Mouse (Mus musculus) midbrain, postnatal 0 days (tissue): ENCODE measurements around the gene Sorl1. TPM values are rescaled to one million over a fixed set of nuclear protein-coding genes. Genes with fewer than 3 reads are reported as not detected.

ENCODE experiments used
- ATAC-seq: fragments of 200-750 bp; cut with Nextera tagmentation; 2 replicates; pipeline ENCODE4 v1.8.0; 2017; ENCODE audit warnings: moderate number of reproducible peaks, mild to moderate bottlenecking, moderate TSS enrichment, moderate library complexity; ENCODE audit not compliant: low FRiP score
- DNase-seq: peaks from one replicate; pipeline ENCODE4 v3.0.0-alpha.2; 2015; ENCODE audit warnings: low spot score
- H3K27ac ChIP-seq: fragments of 300-500 bp; sonication (generic); 2 replicates; pipeline ENCODE4 v1.5.1; 2014; ENCODE audit warnings: low read depth, mild to moderate bottlenecking, low read length, mixed read lengths
- H3K27me3 ChIP-seq: fragments of 300-500 bp; sonication (generic); 2 replicates; pipeline ENCODE4 v1.6.1; 2014; ENCODE audit warnings: low read length, control low read depth, mixed read lengths; ENCODE audit not compliant: insufficient read depth
- H3K36me3 ChIP-seq: fragments of 300-500 bp; sonication (generic); 2 replicates; pipeline ENCODE4 v1.6.1; 2014; ENCODE audit warnings: low read length, control low read depth, mixed read lengths; ENCODE audit not compliant: insufficient read depth
- H3K4me1 ChIP-seq: fragments of 300-500 bp; sonication (generic); 2 replicates; pipeline ENCODE4 v1.6.1; 2014; ENCODE audit warnings: mild to moderate bottlenecking, control low read depth, antibody characterized with exemption, low read length, mixed read lengths; ENCODE audit not compliant: insufficient read depth
- H3K4me2 ChIP-seq: fragments of 300-500 bp; sonication (generic); 2 replicates; pipeline ENCODE4 v1.6.1; 2014; ENCODE audit warnings: low read depth, mild to moderate bottlenecking, low read length, mixed read lengths; ENCODE audit not compliant: poor library complexity, severe bottlenecking
- H3K4me3 ChIP-seq: fragments of 300-500 bp; sonication (generic); 2 replicates; pipeline ENCODE4 v1.5.1; 2014; ENCODE audit warnings: low read depth, mild to moderate bottlenecking, low read length, moderate library complexity
- H3K9ac ChIP-seq: fragments of 300-500 bp; sonication (generic); replicated peaks from 2 replicates; pipeline ENCODE4 v1.6.1; 2014; ENCODE audit warnings: mild to moderate bottlenecking, low read length, moderate library complexity, mixed read lengths; ENCODE audit not compliant: poor library complexity, severe bottlenecking
- H3K9me3 ChIP-seq: fragments of 300-500 bp; sonication (generic); 2 replicates; pipeline ENCODE4 v1.6.1; 2016; ENCODE audit warnings: low read length, control low read depth
- CTCF ChIP-seq: IDR thresholded peaks from 2 replicates; pipeline ENCODE4 v1.5.1; 2016; ENCODE audit warnings: antibody characterized with exemption, mild to moderate bottlenecking
- WGBS: fragments of 180-500 bp; shearing (Covaris S2); extraction: QIAGEN DNeasy Blood & Tissue Kit; methylation state at CpG from one replicate; pipeline ENCODE4 v1.1.7; 2014; 5-methylcytosine and 5-hydroxymethylcytosine counted together
- polyA plus RNA-seq: library from polyadenylated mRNA; unstranded; fragments of >200 nt; fragmentation: Nextera tagmentation; extraction: Ambion mirVana; gene quantifications from 2 replicates; pipeline ENCODE4 v1.2.1, GENCODE M21; 2015
- total RNA-seq: library from RNA; depleted of rRNA; stranded (reverse); fragments of >200 nt; gene quantifications from 2 replicates; pipeline ENCODE4 v1.2.3, GENCODE M21; 2014

The Sorl1 gene
- total and polyA plus RNA-seq, 2 experiments from 2014 or later: 7.1 to 24.8 TPM

- Histone ChIP-seq H3K27me3 (no peaks in the 10 kb centered on the region), H3K27ac (no peak overlapping the region), H3K4me3 (no peak overlapping the region), H3K9ac (no peak overlapping the region), H3K36me3 (peaks cover 12% of the 10 kb centered on the region), H3K4me2 (no peak overlapping the region), H3K4me1 (peaks cover 5% of the 10 kb centered on the region; the same call in 1 of the 2 replicates), H3K9me3 (no peaks in the 10 kb centered on the region)
- WGBS: 90% methylated on average over 8 of the region's 8 CpGs
- ATAC-seq (no peak), DNase-seq (no peak)
- no peak for TF ChIP-seq CTCF
Measured at GRCm38 (mm10) chr9:42043934-42044333, 80.2 kb downstream of the Sorl1 start.

- no peak overlapping the region for H3K4me2 ChIP-seq
- no peak for ATAC-seq
- WGBS: 67% methylated on average over 18 of the region's 18 CpGs
- TF ChIP-seq CTCF: no peak
- H3K9ac ChIP-seq: no peak overlapping the region; the same call in 1 of the 2 replicates
- no peak overlapping the region for H3K27ac ChIP-seq
- peaks cover 12% of the 10 kb centered on the region for H3K36me3 ChIP-seq
- no peak overlapping the region for H3K4me3 ChIP-seq
- no peaks in the 10 kb centered on the region for H3K27me3 ChIP-seq
- DNase-seq: peak; percentile 43
- no peaks in the 10 kb centered on the region for H3K9me3 ChIP-seq
- H3K4me1 ChIP-seq: peaks cover 5% of the 10 kb centered on the region; the same call in 1 of the 2 replicates
Measured at GRCm38 (mm10) chr9:42039000-42039992, 84.8 kb downstream of the Sorl1 start.

GRCm38 (mm10) chr9:42036885-42037284 lies 87.2 kb downstream of the Sorl1 start:
- no peak for TF ChIP-seq CTCF
- no peak overlapping the region for H3K4me3 ChIP-seq
- H3K27me3 ChIP-seq: no peaks in the 10 kb centered on the region
- H3K9me3 ChIP-seq: no peaks in the 10 kb centered on the region
- no peak overlapping the region for H3K9ac ChIP-seq
- no peak overlapping the region for H3K27ac ChIP-seq
- peaks cover 5% of the 10 kb centered on the region; the same call in 1 of the 2 replicates for H3K4me1 ChIP-seq
- DNase-seq (no peak), ATAC-seq (no peak)
- no peak overlapping the region for H3K4me2 ChIP-seq
- 92% methylated on average over 11 of the region's 11 CpGs for WGBS
- H3K36me3 ChIP-seq: no peaks in the 10 kb centered on the region; the same call in 1 of the 2 replicates

- H3K9ac ChIP-seq: no peak overlapping the region
- no peak overlapping the region for H3K4me2 ChIP-seq
- H3K36me3 ChIP-seq: peaks cover 6% of the 10 kb centered on the region
- no peak overlapping the region for H3K27ac ChIP-seq
- H3K4me1 ChIP-seq: peaks cover 5% of the 10 kb centered on the region; the same call in 1 of the 2 replicates
- ATAC-seq (no peak), DNase-seq (no peak)
- no peak overlapping the region for H3K4me3 ChIP-seq
- WGBS: 75% methylated on average over 5 of the region's 5 CpGs
- TF ChIP-seq CTCF: no peak
- no peaks in the 10 kb centered on the region for H3K9me3 ChIP-seq
- H3K27me3 ChIP-seq: no peaks in the 10 kb centered on the region
Measured at GRCm38 (mm10) chr9:42035995-42036394, 88.1 kb downstream of the Sorl1 start.

GRCm38 (mm10) chr9:42035213-42035765 lies 88.8 kb downstream of the Sorl1 start:
- Histone ChIP-seq H3K9me3 (no peaks in the 10 kb centered on the region), H3K27ac (no peak overlapping the region), H3K4me1 (peaks cover 5% of the 10 kb centered on the region; the same call in 1 of the 2 replicates), H3K36me3 (peaks cover 12% of the 10 kb centered on the region; the same call in 1 of the 2 replicates), H3K4me2 (no peak overlapping the region), H3K27me3 (no peaks in the 10 kb centered on the region), H3K9ac (no peak overlapping the region), H3K4me3 (no peak overlapping the region)
- ATAC-seq (no peak), DNase-seq (peak; percentile 43)
- WGBS: 76% methylated on average over 12 of the region's 12 CpGs
- 0 out of 2 replicates have a peak, but pooled peaks have one; percentile 13 for TF ChIP-seq CTCF
